Mouse (Mus musculus): Measurements from ENCODE around the gene Dgkq. TPM values are rescaled to one million over a fixed set of nuclear protein-coding genes. Genes with fewer than 3 reads are reported as not detected.

Gene Dgkq
- polyA plus RNA-seq, 1 experiment from 2014 or later: 33.9 TPM

GRCm38 (mm10) chr5:108679909-108680308, 10.4 kb upstream of the Dgkq start:
- Histone ChIP-seq H3K9me3 (replicated peaks) (no peaks in the 10 kb centered on the region), H3K9ac (replicated peaks) (no peak overlapping the region), H3K36me3 (no peaks in the 10 kb centered on the region), H3K27ac (replicated peaks) (no peak overlapping the region), H3K27me3 (replicated peaks) (no peaks in the 10 kb centered on the region), H3K4me3 (replicated peaks) (no peak overlapping the region), H3K4me2 (no peak overlapping the region), H3K4me1 (peaks cover 15% of the 10 kb centered on the region)
- 60% methylated on average over 3 of the region's 3 CpGs for WGBS
- no peak for ATAC-seq (ENCODE audit: low FRiP score)

GRCm38 (mm10) chr5:108678296-108678854, 8.9 kb upstream of the Dgkq start:
- WGBS: 90% methylated on average over 6 of the region's 6 CpGs
- Histone ChIP-seq H3K4me2 (no peak overlapping the region), H3K4me1 (peaks cover 15% of the 10 kb centered on the region), H3K9me3 (replicated peaks) (no peaks in the 10 kb centered on the region), H3K4me3 (replicated peaks) (no peak overlapping the region), H3K27me3 (replicated peaks) (no peaks in the 10 kb centered on the region), H3K36me3 (peaks cover 2% of the 10 kb centered on the region; the same call in 1 of the 2 replicates), H3K27ac (replicated peaks) (peak overlapping the region; percentile 90; the same call in 1 of the 2 replicates), H3K9ac (replicated peaks) (no peak overlapping the region)
- ATAC-seq (ENCODE audit: low FRiP score): no peak

GRCm38 (mm10) chr5:108677605-108678295, 8.3 kb upstream of the Dgkq start:
- peak; percentile 90 for ATAC-seq (ENCODE audit: low FRiP score)
- peak overlapping the region; percentile 48 for H3K9ac ChIP-seq (replicated peaks)
- peak overlapping the region; percentile 37 for H3K4me3 ChIP-seq (replicated peaks)
- no peaks in the 10 kb centered on the region for H3K27me3 ChIP-seq (replicated peaks)
- peaks cover 15% of the 10 kb centered on the region for H3K4me1 ChIP-seq
- 3% methylated on average over 25 of the region's 25 CpGs for WGBS
- peak overlapping the region; percentile 69 for H3K4me2 ChIP-seq
- no peaks in the 10 kb centered on the region for H3K9me3 ChIP-seq (replicated peaks)
- peaks cover 7% of the 10 kb centered on the region; the same call in 1 of the 2 replicates for H3K36me3 ChIP-seq
- peak overlapping the region; percentile 90 for H3K27ac ChIP-seq (replicated peaks)

- 17% methylated on average over 5 of the region's 5 CpGs for WGBS
- Histone ChIP-seq H3K36me3 (peaks cover 15% of the 10 kb centered on the region; the same call in 1 of the 2 replicates), H3K4me3 (replicated peaks) (peak overlapping the region; percentile 37), H3K27me3 (replicated peaks) (no peaks in the 10 kb centered on the region), H3K4me1 (peaks cover 15% of the 10 kb centered on the region), H3K9ac (replicated peaks) (peak overlapping the region; percentile 48), H3K27ac (replicated peaks) (peak overlapping the region; percentile 90), H3K9me3 (replicated peaks) (no peaks in the 10 kb centered on the region), H3K4me2 (peak overlapping the region; percentile 69)
- peak; percentile 64 for ATAC-seq (ENCODE audit: low FRiP score)
Measured at GRCm38 (mm10) chr5:108676772-108677498, 7.5 kb upstream of the Dgkq start.

- ATAC-seq (ENCODE audit: low FRiP score): no peak
- no peak within 1 kb of the TSS for H3K9ac ChIP-seq (replicated peaks)
- no peak within 1 kb of the TSS for H3K4me2 ChIP-seq
Measured at GRCm38 (mm10) chr5:108675251-108675816, 5.9 kb upstream of the Dgkq start, which contains the start of gene Slc26a1. Gene Slc26a1 (minus strand): TSS chr5:108675569.

GRCm38 (mm10) chr5:108674624-108675023, 5.2 kb upstream of the Dgkq start:
- ATAC-seq (ENCODE audit: low FRiP score): no peak
- 86% methylated on average over 2 of the region's 2 CpGs for WGBS
- Histone ChIP-seq H3K4me1 (peaks cover 26% of the 10 kb centered on the region), H3K4me2 (no peak overlapping the region), H3K27me3 (replicated peaks) (no peaks in the 10 kb centered on the region), H3K4me3 (replicated peaks) (no peak overlapping the region), H3K9ac (replicated peaks) (no peak overlapping the region), H3K36me3 (peaks cover 21% of the 10 kb centered on the region; the same call in 1 of the 2 replicates), H3K27ac (replicated peaks) (no peak overlapping the region), H3K9me3 (replicated peaks) (no peaks in the 10 kb centered on the region)

More at GRCm38 (mm10) chr5:108675251-108675816, 5.9 kb upstream of the Dgkq start, which contains the start of gene Slc26a1:
- H3K27me3 ChIP-seq (replicated peaks): no peaks in the 10 kb centered on the region
- 83% methylated on average over 9 of the region's 9 CpGs for WGBS
- H3K27ac ChIP-seq (replicated peaks): no peak within 1 kb of the TSS
- no peaks in the 10 kb centered on the region for H3K9me3 ChIP-seq (replicated peaks)
- H3K4me3 ChIP-seq (replicated peaks): no peak within 1 kb of the TSS
- H3K4me1 ChIP-seq: peaks cover 19% of the 10 kb centered on the region
- H3K36me3 ChIP-seq: peaks cover 21% of the 10 kb centered on the region; the same call in 1 of the 2 replicates

- Histone ChIP-seq H3K4me1 (peaks cover 27% of the 10 kb centered on the region), H3K27ac (replicated peaks) (no peak overlapping the region), H3K27me3 (replicated peaks) (no peaks in the 10 kb centered on the region), H3K36me3 (peaks cover 21% of the 10 kb centered on the region; the same call in 1 of the 2 replicates), H3K4me2 (no peak overlapping the region), H3K4me3 (replicated peaks) (no peak overlapping the region), H3K9me3 (replicated peaks) (no peaks in the 10 kb centered on the region), H3K9ac (replicated peaks) (no peak overlapping the region)
- ATAC-seq (ENCODE audit: low FRiP score): no peak
- 96% methylated on average over 12 of the region's 12 CpGs for WGBS
Measured at GRCm38 (mm10) chr5:108671757-108672156, 2.3 kb upstream of the Dgkq start.

GRCm38 (mm10) chr5:108670785-108671184, 1.3 kb upstream of the Dgkq start:
- Histone ChIP-seq H3K4me3 (replicated peaks) (no peak overlapping the region), H3K4me2 (no peak overlapping the region), H3K9ac (replicated peaks) (no peak overlapping the region), H3K27me3 (replicated peaks) (no peaks in the 10 kb centered on the region), H3K36me3 (peaks cover 21% of the 10 kb centered on the region; the same call in 1 of the 2 replicates), H3K4me1 (peaks cover 25% of the 10 kb centered on the region), H3K9me3 (replicated peaks) (no peaks in the 10 kb centered on the region), H3K27ac (replicated peaks) (no peak overlapping the region)
- no peak for ATAC-seq (ENCODE audit: low FRiP score)

- peak overlapping the region; percentile 71 for H3K4me2 ChIP-seq
- peaks cover 21% of the 10 kb centered on the region; the same call in 1 of the 2 replicates for H3K36me3 ChIP-seq
- H3K9me3 ChIP-seq (replicated peaks): no peaks in the 10 kb centered on the region
- H3K27me3 ChIP-seq (replicated peaks): no peaks in the 10 kb centered on the region
- no peak overlapping the region for H3K9ac ChIP-seq (replicated peaks)
- H3K4me1 ChIP-seq: peaks cover 25% of the 10 kb centered on the region
- no peak overlapping the region for H3K4me3 ChIP-seq (replicated peaks)
- WGBS: 77% methylated on average over 9 of the region's 9 CpGs
- H3K27ac ChIP-seq (replicated peaks): peak overlapping the region; percentile 87; the same call in 1 of the 2 replicates
- ATAC-seq (ENCODE audit: low FRiP score): no peak
Measured at GRCm38 (mm10) chr5:108669986-108670385, 514 bp upstream of the Dgkq start.

GRCm38 (mm10) chr5:108668387-108668932, 1.0 kb downstream of the Dgkq start:
- Histone ChIP-seq H3K4me2 (peak overlapping the region; percentile 71), H3K27ac (replicated peaks) (peak overlapping the region; percentile 87), H3K36me3 (peaks cover 20% of the 10 kb centered on the region; the same call in 1 of the 2 replicates), H3K9me3 (replicated peaks) (no peaks in the 10 kb centered on the region), H3K9ac (replicated peaks) (peak overlapping the region; percentile 53), H3K4me1 (peaks cover 25% of the 10 kb centered on the region), H3K27me3 (replicated peaks) (no peaks in the 10 kb centered on the region), H3K4me3 (replicated peaks) (peak overlapping the region; percentile 53)
- no peak; the same call in 1 of the 2 replicates for ATAC-seq (ENCODE audit: low FRiP score)
- 11% methylated on average over 3 of the region's 3 CpGs for WGBS

- no peak for ATAC-seq (ENCODE audit: low FRiP score)
Measured at GRCm38 (mm10) chr5:108667370-108667769, 2.1 kb downstream of the Dgkq start.

More at GRCm38 (mm10) chr5:108667370-108667769, 2.1 kb downstream of the Dgkq start:
- Histone ChIP-seq H3K27ac (replicated peaks) (no peak overlapping the region), H3K9ac (replicated peaks) (no peak overlapping the region), H3K9me3 (replicated peaks) (no peaks in the 10 kb centered on the region), H3K36me3 (peaks cover 11% of the 10 kb centered on the region; the same call in 1 of the 2 replicates), H3K27me3 (replicated peaks) (no peaks in the 10 kb centered on the region), H3K4me1 (peaks cover 25% of the 10 kb centered on the region), H3K4me2 (no peak overlapping the region), H3K4me3 (replicated peaks) (no peak overlapping the region)
- WGBS: 88% methylated on average over 2 of the region's 2 CpGs

All from neural tube, embryonic 15.5 days (tissue).